Mouse (Mus musculus): ENCODE results near the gene E130308A19Rik. TPM values are rescaled to one million over a fixed set of nuclear protein-coding genes. Genes with fewer than 3 reads are reported as not detected.

Gene E130308A19Rik
- 55.3 and 57.2 TPM in 2 replicates for polyA plus RNA-seq (2016; fragmentation: Nextera tagmentation; extraction: Ambion mirVana)

GRCm38 (mm10) chr4:59625998-59626910 is at the start of gene E130308A19Rik:
Gene E130308A19Rik, plus strand, starts transcription at chr4:59626211.
- Histone ChIP-seq H3K36me3 (replicated peaks) (no peaks in the 10 kb centered on the region), H3K4me3 (replicated peaks) (peak within 1 kb of the TSS; percentile 96), H3K27me3 (no peaks in the 10 kb centered on the region), H3K9me3 (no peaks in the 10 kb centered on the region), H3K4me1 (peaks cover 35% of the 10 kb centered on the region), H3K4me2 (peak within 1 kb of the TSS; percentile 77), H3K27ac (peak within 1 kb of the TSS; percentile 90), H3K9ac (peak within 1 kb of the TSS; percentile 91)
- ATAC-seq (ENCODE audit: low FRiP score) = peak; percentile 92
- under 1% methylated on average over 95 of the region's 120 CpGs for WGBS

- under 1% methylated on average over 23 of the region's 23 CpGs for WGBS
- H3K9ac ChIP-seq = peak overlapping the region; percentile 69
Measured at GRCm38 (mm10) chr4:59580495-59581281, 45.3 kb upstream of the E130308A19Rik start.

GRCm38 (mm10) chr4:59581314-59582185 is 44.5 kb upstream of the E130308A19Rik start, which contains the start of gene Hsdl2:
Gene Hsdl2, plus strand, starts transcription at chr4:59581563.
- Histone ChIP-seq H3K4me3 (replicated peaks) (peak within 1 kb of the TSS; percentile 66), H3K4me1 (peaks cover 12% of the 10 kb centered on the region), H3K9me3 (no peaks in the 10 kb centered on the region), H3K9ac (peak within 1 kb of the TSS; percentile 69), H3K27ac (peak within 1 kb of the TSS; percentile 85), H3K27me3 (no peaks in the 10 kb centered on the region), H3K36me3 (replicated peaks) (no peaks in the 10 kb centered on the region), H3K4me2 (peak within 1 kb of the TSS; percentile 80)
- peak; percentile 96 for ATAC-seq (ENCODE audit: low FRiP score)
- 1% methylated on average over 61 of the region's 61 CpGs for WGBS

More at GRCm38 (mm10) chr4:59580495-59581281, 45.3 kb upstream of the E130308A19Rik start:
- peaks cover 12% of the 10 kb centered on the region for H3K4me1 ChIP-seq
- ATAC-seq (ENCODE audit: low FRiP score) = peak; percentile 51
- H3K9me3 ChIP-seq = no peaks in the 10 kb centered on the region
- no peaks in the 10 kb centered on the region for H3K27me3 ChIP-seq
- peak overlapping the region; percentile 80 for H3K4me2 ChIP-seq
- H3K36me3 ChIP-seq (replicated peaks) = no peaks in the 10 kb centered on the region
- H3K4me3 ChIP-seq (replicated peaks) = peak overlapping the region; percentile 66
- peak overlapping the region; percentile 85 for H3K27ac ChIP-seq

GRCm38 (mm10) chr4:59582186-59582585 is 43.8 kb upstream of the E130308A19Rik start:
- Histone ChIP-seq H3K9ac (peak overlapping the region; percentile 60; the same call in 1 of the 2 replicates), H3K36me3 (replicated peaks) (no peaks in the 10 kb centered on the region), H3K27me3 (no peaks in the 10 kb centered on the region), H3K4me2 (peak overlapping the region; percentile 80), H3K4me1 (peaks cover 12% of the 10 kb centered on the region), H3K27ac (no peak overlapping the region), H3K9me3 (no peaks in the 10 kb centered on the region), H3K4me3 (replicated peaks) (peak overlapping the region; percentile 66)
- no peak for ATAC-seq (ENCODE audit: low FRiP score)
- 16% methylated on average over 6 of the region's 6 CpGs for WGBS

- H3K4me3 ChIP-seq (replicated peaks) = no peak overlapping the region
- H3K9ac ChIP-seq = no peak overlapping the region
- ATAC-seq (ENCODE audit: low FRiP score) = no peak
- no peak overlapping the region for H3K4me2 ChIP-seq
- peaks cover 11% of the 10 kb centered on the region for H3K4me1 ChIP-seq
- H3K9me3 ChIP-seq = no peaks in the 10 kb centered on the region
- H3K27ac ChIP-seq = no peak overlapping the region
- no peaks in the 10 kb centered on the region for H3K36me3 ChIP-seq (replicated peaks)
- H3K27me3 ChIP-seq = no peaks in the 10 kb centered on the region
- 82% methylated on average over 5 of the region's 5 CpGs for WGBS
Measured at GRCm38 (mm10) chr4:59585097-59585496, 40.9 kb upstream of the E130308A19Rik start.

GRCm38 (mm10) chr4:59587215-59587871 is 38.7 kb upstream of the E130308A19Rik start:
- WGBS = 79% methylated on average over 2 of the region's 2 CpGs
- Histone ChIP-seq H3K9me3 (no peaks in the 10 kb centered on the region), H3K4me2 (no peak overlapping the region), H3K27ac (no peak overlapping the region), H3K4me1 (peaks cover under 1% of the 10 kb centered on the region; the same call in 1 of the 2 replicates), H3K36me3 (replicated peaks) (no peaks in the 10 kb centered on the region), H3K27me3 (no peaks in the 10 kb centered on the region), H3K9ac (no peak overlapping the region), H3K4me3 (replicated peaks) (no peak overlapping the region)
- no peak for ATAC-seq (ENCODE audit: low FRiP score)

GRCm38 (mm10) chr4:59587872-59588226 is 38.2 kb upstream of the E130308A19Rik start:
- H3K9ac ChIP-seq = no peak overlapping the region
- H3K27ac ChIP-seq = no peak overlapping the region
- no peaks in the 10 kb centered on the region for H3K4me1 ChIP-seq
- H3K27me3 ChIP-seq = no peaks in the 10 kb centered on the region
- no peaks in the 10 kb centered on the region for H3K9me3 ChIP-seq
- H3K4me3 ChIP-seq (replicated peaks) = no peak overlapping the region
- ATAC-seq (ENCODE audit: low FRiP score) = no peak
- H3K36me3 ChIP-seq (replicated peaks) = no peaks in the 10 kb centered on the region
- no peak overlapping the region for H3K4me2 ChIP-seq
- WGBS = 80% methylated on average over 1 of the region's 1 CpGs

- ATAC-seq (ENCODE audit: low FRiP score) = no peak
- Histone ChIP-seq H3K36me3 (replicated peaks) (no peaks in the 10 kb centered on the region), H3K9ac (no peak overlapping the region), H3K4me1 (no peaks in the 10 kb centered on the region), H3K4me3 (replicated peaks) (no peak overlapping the region), H3K4me2 (no peak overlapping the region), H3K27ac (no peak overlapping the region), H3K27me3 (no peaks in the 10 kb centered on the region), H3K9me3 (no peaks in the 10 kb centered on the region)
- 68% methylated on average over 2 of the region's 2 CpGs for WGBS
Measured at GRCm38 (mm10) chr4:59594614-59595013, 31.4 kb upstream of the E130308A19Rik start.

GRCm38 (mm10) chr4:59596556-59596955 is 29.5 kb upstream of the E130308A19Rik start:
- H3K4me1 ChIP-seq = no peaks in the 10 kb centered on the region
- no peak overlapping the region for H3K4me2 ChIP-seq
- no peak for ATAC-seq (ENCODE audit: low FRiP score)
- H3K36me3 ChIP-seq (replicated peaks) = no peaks in the 10 kb centered on the region
- no peaks in the 10 kb centered on the region for H3K27me3 ChIP-seq
- H3K9me3 ChIP-seq = no peaks in the 10 kb centered on the region
- H3K27ac ChIP-seq = no peak overlapping the region
- WGBS = 90% methylated on average over 2 of the region's 2 CpGs
- no peak overlapping the region for H3K4me3 ChIP-seq (replicated peaks)
- no peak overlapping the region for H3K9ac ChIP-seq

- no peak overlapping the region for H3K9ac ChIP-seq
- H3K4me1 ChIP-seq = no peaks in the 10 kb centered on the region
- no peak overlapping the region for H3K27ac ChIP-seq
- no peak overlapping the region for H3K4me3 ChIP-seq (replicated peaks)
- no peaks in the 10 kb centered on the region for H3K9me3 ChIP-seq
- H3K27me3 ChIP-seq = no peaks in the 10 kb centered on the region
- no peak for ATAC-seq (ENCODE audit: low FRiP score)
- H3K36me3 ChIP-seq (replicated peaks) = no peaks in the 10 kb centered on the region
- H3K4me2 ChIP-seq = no peak overlapping the region
- 82% methylated on average over 4 of the region's 4 CpGs for WGBS
Measured at GRCm38 (mm10) chr4:59602704-59603103, 23.3 kb upstream of the E130308A19Rik start.

- Histone ChIP-seq H3K4me3 (replicated peaks) (no peak overlapping the region), H3K27me3 (no peaks in the 10 kb centered on the region), H3K4me2 (no peak overlapping the region), H3K9me3 (no peaks in the 10 kb centered on the region), H3K4me1 (no peaks in the 10 kb centered on the region), H3K9ac (no peak overlapping the region), H3K27ac (no peak overlapping the region), H3K36me3 (replicated peaks) (no peaks in the 10 kb centered on the region)
- WGBS = 73% methylated on average over 3 of the region's 3 CpGs
- ATAC-seq (ENCODE audit: low FRiP score) = no peak
Measured at GRCm38 (mm10) chr4:59604892-59605291, 21.1 kb upstream of the E130308A19Rik start.

Measured in forebrain, embryonic 12.5 days (tissue).